Mouse (Mus musculus): ENCODE results near the gene Gsc. TPM values are rescaled to one million over a fixed set of nuclear protein-coding genes. Genes with fewer than 3 reads are reported as not detected.

The Gsc gene
- total RNA-seq (2021): not detected
- long read RNA-seq, experiment 1: 0 reads
- long read RNA-seq, experiment 2: 0 reads

- no peak for DNase-seq (ENCODE audit: low spot score in 2 of 2)
- intact Hi-C loops (cut with DNase I): no loop called here
Observed at GRCm38 (mm10) chr12:104472601-104473424, at the start of gene Gsc. TSS of gene Gsc (minus strand) at chr12:104473330.

- DNase-seq (ENCODE audit: low spot score in 2 of 2): no peak
- intact Hi-C loops (cut with DNase I): no loop called here
Observed at GRCm38 (mm10) chr12:104519721-104520120, 46.6 kb upstream of the Gsc start.

GRCm38 (mm10) chr12:104507911-104508310 is 34.8 kb upstream of the Gsc start:
- intact Hi-C loops (cut with DNase I): no loop called here
- DNase-seq (ENCODE audit: low spot score in 2 of 2): no peak

GRCm38 (mm10) chr12:104492009-104492408 is 18.9 kb upstream of the Gsc start:
- intact Hi-C loops (cut with DNase I): no loop called here
- peak in 1 of 2 experiments; percentile 40 for DNase-seq (ENCODE audit: low spot score in 2 of 2)

GRCm38 (mm10) chr12:104486205-104486604 is 13.1 kb upstream of the Gsc start:
- intact Hi-C loops (cut with DNase I): no loop called here
- DNase-seq (ENCODE audit: low spot score in 2 of 2): no peak

- DNase-seq (ENCODE audit: low spot score in 2 of 2): no peak
- intact Hi-C loops (cut with DNase I): no loop called here
Observed at GRCm38 (mm10) chr12:104485161-104485560, 12.0 kb upstream of the Gsc start.

GRCm38 (mm10) chr12:104481007-104481406 is 7.9 kb upstream of the Gsc start:
- intact Hi-C loops (cut with DNase I): no loop called here

GRCm38 (mm10) chr12:104478193-104478592 is 5.1 kb upstream of the Gsc start:
- intact Hi-C loops (cut with DNase I): no loop called here

More at GRCm38 (mm10) chr12:104481007-104481406, 7.9 kb upstream of the Gsc start:
- no peak for DNase-seq (ENCODE audit: low spot score in 2 of 2)

GRCm38 (mm10) chr12:104477501-104477900 is 4.4 kb upstream of the Gsc start:
- DNase-seq (ENCODE audit: low spot score in 2 of 2): no peak
- intact Hi-C loops (cut with DNase I): no loop called here

More at GRCm38 (mm10) chr12:104478193-104478592, 5.1 kb upstream of the Gsc start:
- no peak for DNase-seq (ENCODE audit: low spot score in 2 of 2)

GRCm38 (mm10) chr12:104477066-104477465 is 3.9 kb upstream of the Gsc start:
- DNase-seq (ENCODE audit: low spot score in 2 of 2): no peak
- intact Hi-C loops (cut with DNase I): no loop called here

GRCm38 (mm10) chr12:104475946-104476345 is 2.8 kb upstream of the Gsc start:
- intact Hi-C loops (cut with DNase I): no loop called here
- no peak for DNase-seq (ENCODE audit: low spot score in 2 of 2)

- intact Hi-C loops (cut with DNase I): no loop called here
- no peak for DNase-seq (ENCODE audit: low spot score in 2 of 2)
Observed at GRCm38 (mm10) chr12:104474881-104475740, 2.0 kb upstream of the Gsc start.

- no peak for DNase-seq (ENCODE audit: low spot score in 2 of 2)
- intact Hi-C loops (cut with DNase I): no loop called here
Observed at GRCm38 (mm10) chr12:104474191-104474871, 1.2 kb upstream of the Gsc start.

GRCm38 (mm10) chr12:104473492-104473891 is 362 bp upstream of the Gsc start:
- intact Hi-C loops (cut with DNase I): no loop called here
- DNase-seq (ENCODE audit: low spot score in 2 of 2): no peak

- intact Hi-C loops (cut with DNase I): no loop called here
- DNase-seq (ENCODE audit: low spot score in 2 of 2): no peak
Observed at GRCm38 (mm10) chr12:104472218-104472525, 958 bp downstream of the Gsc start.

GRCm38 (mm10) chr12:104471351-104472217 is 1.5 kb downstream of the Gsc start:
- intact Hi-C loops (cut with DNase I): no loop called here
- peak in 1 of 2 experiments; percentile 13 for DNase-seq (ENCODE audit: low spot score in 2 of 2)

- DNase-seq (ENCODE audit: low spot score in 2 of 2): no peak
- intact Hi-C loops (cut with DNase I): no loop called here
Observed at GRCm38 (mm10) chr12:104470646-104471045, 2.5 kb downstream of the Gsc start.

- intact Hi-C loops (cut with DNase I): no loop called here
- DNase-seq (ENCODE audit: low spot score in 2 of 2): no peak
Observed at GRCm38 (mm10) chr12:104468783-104469182, 4.3 kb downstream of the Gsc start.

GRCm38 (mm10) chr12:104467372-104467771 is 5.8 kb downstream of the Gsc start:
- intact Hi-C loops (cut with DNase I): no loop called here
- DNase-seq (ENCODE audit: low spot score in 2 of 2): no peak

All from left cerebral cortex, postnatal 14 days (tissue).